28 mouse cellular contexts compared by ENCODE assay signal in the genomic region with DNA sequence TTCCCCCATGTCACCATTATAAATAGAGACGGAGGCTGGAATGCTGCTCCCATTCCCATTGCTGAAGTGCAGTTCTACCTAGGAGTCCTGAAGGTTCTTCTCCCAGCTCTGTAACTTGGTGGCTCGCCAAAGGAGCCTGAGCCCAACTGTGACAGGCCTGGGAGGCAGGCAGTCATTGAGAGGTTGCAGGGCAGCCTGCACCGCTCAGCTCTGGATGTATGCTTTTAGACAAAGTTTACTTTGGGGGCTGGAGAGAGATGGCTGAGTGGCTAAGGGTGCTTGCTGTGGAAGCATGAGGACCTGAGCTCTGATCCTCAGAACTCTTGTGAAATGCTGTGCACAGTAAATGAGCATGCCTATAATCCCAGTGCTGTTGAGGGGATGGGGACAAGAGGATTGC. TPM values are rescaled to one million over a fixed set of nuclear protein-coding genes. Genes with fewer than 3 reads are reported as not detected.
"Had no signal": no experiment of that assay in that cellular context is flagged by ENCODE, and none has a peak within 500 bp of the region (broad histone marks: within the 10 kb centered on the region; RNA-seq: fewer than 3 reads in every experiment).

No protein-coding gene starts in this region.

- H3K27me3 ChIP-seq: hindbrain, embryonic 15.5 days had no signal

- H3K27ac ChIP-seq: heart, embryonic 10.5 days; heart, embryonic 13.5 days; heart, embryonic 15.5 days; hindbrain, embryonic 13.5 days; hindbrain, embryonic 15.5 days; hindbrain, postnatal 0 days; kidney, embryonic 15.5 days; kidney, postnatal 0 days; limb, embryonic 13.5 days; limb, embryonic 15.5 days had no signal

- H3K36me3 ChIP-seq: heart, embryonic 10.5 days; heart, embryonic 13.5 days; heart, embryonic 15.5 days; hindbrain, embryonic 13.5 days; hindbrain, embryonic 15.5 days; kidney, embryonic 15.5 days; limb, embryonic 13.5 days; limb, embryonic 15.5 days had no signal

- H3K4me2 ChIP-seq: heart, embryonic 13.5 days; heart, embryonic 15.5 days; hindbrain, embryonic 13.5 days; hindbrain, embryonic 15.5 days; kidney, embryonic 15.5 days; limb, embryonic 13.5 days; limb, embryonic 15.5 days had no signal

- H3K4me1 ChIP-seq: heart, embryonic 10.5 days; heart, embryonic 13.5 days; heart, embryonic 15.5 days; hindbrain, embryonic 13.5 days; hindbrain, embryonic 15.5 days; kidney, embryonic 15.5 days; limb, embryonic 13.5 days; limb, embryonic 15.5 days had no signal

- ATAC-seq: forebrain, postnatal 0 days; hindbrain, postnatal 0 days; intestine, embryonic 16.5 days had no signal

- H3K9me3 ChIP-seq: heart, embryonic 15.5 days; hindbrain, embryonic 15.5 days; limb, embryonic 15.5 days had no signal

- H3K4me3 ChIP-seq: heart, embryonic 10.5 days; heart, embryonic 13.5 days; heart, embryonic 15.5 days; hindbrain, embryonic 13.5 days; hindbrain, embryonic 15.5 days; kidney, embryonic 15.5 days; limb, embryonic 13.5 days; limb, embryonic 15.5 days had no signal

- H3K9ac ChIP-seq: forebrain, postnatal 0 days; heart, embryonic 13.5 days; heart, embryonic 15.5 days; hindbrain, embryonic 13.5 days; hindbrain, embryonic 15.5 days; kidney, embryonic 15.5 days; limb, embryonic 13.5 days; limb, embryonic 15.5 days had no signal

- DNase-seq: forebrain, postnatal 0 days; gastrocnemius, postnatal 14 days; gastrocnemius, postnatal 36 days; heart, adult 18-20 months; heart, postnatal 14 days; heart, postnatal 36 days; kidney, adult 11 months; kidney, adult 2 months; kidney, adult 9 months; kidney, postnatal 14 days; kidney, postnatal 36 days; layer of hippocampus, adult 9-11 months; layer of hippocampus, postnatal 36 days; left cerebral cortex, postnatal 4 days had no signal

RNA-seq across cellular contexts. Expression of a gene that starts 25.0 kb away (rescaled TPM):
- polyA plus RNA-seq: hindbrain, embryonic 11.5 days; intestine, embryonic 14.5 days; limb, embryonic 11.5 days had no signal
